Mouse (Mus musculus): ENCODE measurements around the gene Ctdspl.

Gene Ctdspl

GRCm38 (mm10) chr9:118948486-118948885, 22.2 kb downstream of the Ctdspl start:
- no peak for DNase-seq (ENCODE audit: low read depth in 2 of 2, low spot score in 2 of 2)

- DNase-seq (ENCODE audit: low read depth in 2 of 2, low spot score in 2 of 2), result no peak
Measured at GRCm38 (mm10) chr9:118949124-118949523, 22.9 kb downstream of the Ctdspl start.

GRCm38 (mm10) chr9:118949654-118950053, 23.4 kb downstream of the Ctdspl start:
- DNase-seq (ENCODE audit: low read depth in 2 of 2, low spot score in 2 of 2), result no peak

GRCm38 (mm10) chr9:118950061-118950460, 23.8 kb downstream of the Ctdspl start:
- DNase-seq (ENCODE audit: low read depth in 2 of 2, low spot score in 2 of 2), result no peak

GRCm38 (mm10) chr9:118950751-118951150, 24.5 kb downstream of the Ctdspl start:
- no peak for DNase-seq (ENCODE audit: low read depth in 2 of 2, low spot score in 2 of 2)

GRCm38 (mm10) chr9:118951381-118951780, 25.1 kb downstream of the Ctdspl start:
- no peak for DNase-seq (ENCODE audit: low read depth in 2 of 2, low spot score in 2 of 2)

GRCm38 (mm10) chr9:118952180-118952579, 25.9 kb downstream of the Ctdspl start:
- no peak for DNase-seq (ENCODE audit: low read depth in 2 of 2, low spot score in 2 of 2)

GRCm38 (mm10) chr9:118953465-118954194, 27.4 kb downstream of the Ctdspl start:
- no peak for DNase-seq (ENCODE audit: low read depth in 2 of 2, low spot score in 2 of 2)

GRCm38 (mm10) chr9:118958802-118959201, 32.5 kb downstream of the Ctdspl start:
- DNase-seq (ENCODE audit: low read depth in 2 of 2, low spot score in 2 of 2), result no peak

GRCm38 (mm10) chr9:118960415-118961091, 34.3 kb downstream of the Ctdspl start:
- no peak for DNase-seq (ENCODE audit: low read depth in 2 of 2, low spot score in 2 of 2)

GRCm38 (mm10) chr9:118963149-118963548, 36.9 kb downstream of the Ctdspl start:
- DNase-seq (ENCODE audit: low read depth in 2 of 2, low spot score in 2 of 2), result no peak

- DNase-seq (ENCODE audit: low read depth in 2 of 2, low spot score in 2 of 2), result no peak
Measured at GRCm38 (mm10) chr9:118964263-118965034, 38.2 kb downstream of the Ctdspl start.

GRCm38 (mm10) chr9:118969810-118970209, 43.6 kb downstream of the Ctdspl start:
- no peak for DNase-seq (ENCODE audit: low read depth in 2 of 2, low spot score in 2 of 2)

GRCm38 (mm10) chr9:118973028-118973427, 46.8 kb downstream of the Ctdspl start:
- DNase-seq (ENCODE audit: low read depth in 2 of 2, low spot score in 2 of 2), result no peak

GRCm38 (mm10) chr9:118973566-118973965, 47.3 kb downstream of the Ctdspl start:
- no peak for DNase-seq (ENCODE audit: low read depth in 2 of 2, low spot score in 2 of 2)

GRCm38 (mm10) chr9:118974148-118974547, 47.9 kb downstream of the Ctdspl start:
- no peak for DNase-seq (ENCODE audit: low read depth in 2 of 2, low spot score in 2 of 2)

GRCm38 (mm10) chr9:118975211-118975671, 49.0 kb downstream of the Ctdspl start:
- no peak for DNase-seq (ENCODE audit: low read depth in 2 of 2, low spot score in 2 of 2)

GRCm38 (mm10) chr9:118975758-118976157, 49.5 kb downstream of the Ctdspl start:
- no peak for DNase-seq (ENCODE audit: low read depth in 2 of 2, low spot score in 2 of 2)

GRCm38 (mm10) chr9:118976561-118976960, 50.3 kb downstream of the Ctdspl start:
- DNase-seq (ENCODE audit: low read depth in 2 of 2, low spot score in 2 of 2), result no peak

- DNase-seq (ENCODE audit: low read depth in 2 of 2, low spot score in 2 of 2), result no peak
Measured at GRCm38 (mm10) chr9:118977425-118977824, 51.2 kb downstream of the Ctdspl start.

GRCm38 (mm10) chr9:118980411-118980823, 54.2 kb downstream of the Ctdspl start:
- no peak for DNase-seq (ENCODE audit: low read depth in 2 of 2, low spot score in 2 of 2)
